Mouse (Mus musculus): ENCODE data around the gene Card6. TPM values are rescaled to one million over a fixed set of nuclear protein-coding genes. Genes with fewer than 3 reads are reported as not detected.

Gene Card6
- polyA plus RNA-seq, 1 experiment from 2014 or later: 1.4 TPM

- no peak overlapping the region for H3K9ac ChIP-seq (ENCODE audit: low read length)
- ATAC-seq (replicated peaks; ENCODE audit: low FRiP score, low TSS enrichment, low read depth) (no peak), DNase-seq (ENCODE audit: low spot score) (no peak)
- H3K36me3 ChIP-seq (ENCODE audit: control insufficient read depth, insufficient read depth, low read length): peaks cover 67% of the 10 kb centered on the region
- no peak overlapping the region for H3K27ac ChIP-seq (ENCODE audit: low read depth)
- no peak overlapping the region for H3K4me3 ChIP-seq (ENCODE audit: low read depth, low read length)
- H3K4me1 ChIP-seq (replicated peaks; ENCODE audit: control insufficient read depth, insufficient read depth, low read length): peaks cover 13% of the 10 kb centered on the region
- no peak overlapping the region for H3K4me2 ChIP-seq (ENCODE audit: low read length)
- H3K9me3 ChIP-seq (ENCODE audit: control insufficient read depth, low read length): no peaks in the 10 kb centered on the region
- no peaks in the 10 kb centered on the region for H3K27me3 ChIP-seq (replicated peaks; ENCODE audit: control insufficient read depth, insufficient read depth, low read length)
- 92% methylated on average over 12 of the region's 12 CpGs for WGBS
Measured at GRCm38 (mm10) chr15:5121535-5122313, 13.4 kb upstream of the Card6 start.

GRCm38 (mm10) chr15:5119707-5120106, 11.4 kb upstream of the Card6 start:
- H3K27ac ChIP-seq (ENCODE audit: low read depth): no peak overlapping the region
- H3K9me3 ChIP-seq (ENCODE audit: control insufficient read depth, low read length): no peaks in the 10 kb centered on the region
- peaks cover 15% of the 10 kb centered on the region for H3K4me1 ChIP-seq (replicated peaks; ENCODE audit: control insufficient read depth, insufficient read depth, low read length)
- no peak overlapping the region for H3K4me3 ChIP-seq (ENCODE audit: low read depth, low read length)
- no peak overlapping the region for H3K9ac ChIP-seq (ENCODE audit: low read length)
- DNase-seq (ENCODE audit: low spot score): no peak
- no peak overlapping the region for H3K4me2 ChIP-seq (ENCODE audit: low read length)
- H3K36me3 ChIP-seq (ENCODE audit: control insufficient read depth, insufficient read depth, low read length): peaks cover 65% of the 10 kb centered on the region
- no peaks in the 10 kb centered on the region for H3K27me3 ChIP-seq (replicated peaks; ENCODE audit: control insufficient read depth, insufficient read depth, low read length)
- 94% methylated on average over 2 of the region's 2 CpGs for WGBS
- no peak for ATAC-seq (replicated peaks; ENCODE audit: low FRiP score, low TSS enrichment, low read depth)

- ATAC-seq (replicated peaks; ENCODE audit: low FRiP score, low TSS enrichment, low read depth): no peak
- Histone ChIP-seq H3K4me3 (ENCODE audit: low read depth, low read length) (no peak overlapping the region), H3K36me3 (ENCODE audit: control insufficient read depth, insufficient read depth, low read length) (peaks cover 60% of the 10 kb centered on the region)
Measured at GRCm38 (mm10) chr15:5119192-5119591, 10.9 kb upstream of the Card6 start.

GRCm38 (mm10) chr15:5118626-5119025, 10.3 kb upstream of the Card6 start:
- Histone ChIP-seq H3K9ac (ENCODE audit: low read length) (no peak overlapping the region), H3K4me2 (ENCODE audit: low read length) (no peak overlapping the region), H3K27me3 (replicated peaks; ENCODE audit: control insufficient read depth, insufficient read depth, low read length) (no peaks in the 10 kb centered on the region), H3K4me1 (replicated peaks; ENCODE audit: control insufficient read depth, insufficient read depth, low read length) (peaks cover 16% of the 10 kb centered on the region), H3K27ac (ENCODE audit: low read depth) (no peak overlapping the region), H3K9me3 (ENCODE audit: control insufficient read depth, low read length) (no peaks in the 10 kb centered on the region), H3K4me3 (ENCODE audit: low read depth, low read length) (no peak overlapping the region), H3K36me3 (ENCODE audit: control insufficient read depth, insufficient read depth, low read length) (peaks cover 58% of the 10 kb centered on the region)
- 92% methylated on average over 9 of the region's 9 CpGs for WGBS
- DNase-seq (ENCODE audit: low spot score): no peak
- no peak for ATAC-seq (replicated peaks; ENCODE audit: low FRiP score, low TSS enrichment, low read depth)

More at GRCm38 (mm10) chr15:5119192-5119591, 10.9 kb upstream of the Card6 start:
- Histone ChIP-seq H3K4me1 (replicated peaks; ENCODE audit: control insufficient read depth, insufficient read depth, low read length) (peaks cover 16% of the 10 kb centered on the region), H3K9me3 (ENCODE audit: control insufficient read depth, low read length) (no peaks in the 10 kb centered on the region), H3K4me2 (ENCODE audit: low read length) (no peak overlapping the region), H3K27ac (ENCODE audit: low read depth) (no peak overlapping the region), H3K27me3 (replicated peaks; ENCODE audit: control insufficient read depth, insufficient read depth, low read length) (no peaks in the 10 kb centered on the region), H3K9ac (ENCODE audit: low read length) (no peak overlapping the region)
- WGBS: 84% methylated on average over 2 of the region's 2 CpGs
- DNase-seq (ENCODE audit: low spot score): no peak

- ATAC-seq (replicated peaks; ENCODE audit: low FRiP score, low TSS enrichment, low read depth) (no peak), DNase-seq (ENCODE audit: low spot score) (no peak)
- peak overlapping the region; percentile 92 for H3K9ac ChIP-seq (ENCODE audit: low read length)
- peak overlapping the region; percentile 89 for H3K4me2 ChIP-seq (ENCODE audit: low read length)
- peak overlapping the region; percentile 89 for H3K27ac ChIP-seq (ENCODE audit: low read depth)
- H3K4me1 ChIP-seq (replicated peaks; ENCODE audit: control insufficient read depth, insufficient read depth, low read length): peaks cover 16% of the 10 kb centered on the region
- no peaks in the 10 kb centered on the region for H3K9me3 ChIP-seq (ENCODE audit: control insufficient read depth, low read length)
- 1% methylated on average over 22 of the region's 22 CpGs for WGBS
- H3K27me3 ChIP-seq (replicated peaks; ENCODE audit: control insufficient read depth, insufficient read depth, low read length): no peaks in the 10 kb centered on the region
- peaks cover 47% of the 10 kb centered on the region for H3K36me3 ChIP-seq (ENCODE audit: control insufficient read depth, insufficient read depth, low read length)
- H3K4me3 ChIP-seq (ENCODE audit: low read depth, low read length): peak overlapping the region; percentile 95
Measured at GRCm38 (mm10) chr15:5117031-5117601, 8.8 kb upstream of the Card6 start.

- Histone ChIP-seq H3K4me2 (ENCODE audit: low read length) (peak within 1 kb of the TSS; percentile 89), H3K36me3 (ENCODE audit: control insufficient read depth, insufficient read depth, low read length) (peaks cover 41% of the 10 kb centered on the region), H3K4me1 (replicated peaks; ENCODE audit: control insufficient read depth, insufficient read depth, low read length) (peaks cover 16% of the 10 kb centered on the region), H3K4me3 (ENCODE audit: low read depth, low read length) (peak within 1 kb of the TSS; percentile 95), H3K27ac (ENCODE audit: low read depth) (peak within 1 kb of the TSS; percentile 89), H3K9ac (ENCODE audit: low read length) (peak within 1 kb of the TSS; percentile 92), H3K27me3 (replicated peaks; ENCODE audit: control insufficient read depth, insufficient read depth, low read length) (no peaks in the 10 kb centered on the region), H3K9me3 (ENCODE audit: control insufficient read depth, low read length) (no peaks in the 10 kb centered on the region)
- ATAC-seq (replicated peaks; ENCODE audit: low FRiP score, low TSS enrichment, low read depth): peak; percentile 98
- under 1% methylated on average over 54 of the region's 55 CpGs for WGBS
- DNase-seq (ENCODE audit: low spot score): peak; percentile 98
Measured at GRCm38 (mm10) chr15:5116270-5117030, 8.1 kb upstream of the Card6 start, which contains the start of gene Rpl37. TSS of gene Rpl37 (plus strand) at chr15:5116645.

- 62% methylated on average over 8 of the region's 8 CpGs for WGBS
- peak overlapping the region; percentile 65 for H3K4me2 ChIP-seq (ENCODE audit: low read length)
- H3K36me3 ChIP-seq (ENCODE audit: control insufficient read depth, insufficient read depth, low read length): peaks cover 30% of the 10 kb centered on the region
- H3K4me1 ChIP-seq (replicated peaks; ENCODE audit: control insufficient read depth, insufficient read depth, low read length): peaks cover 16% of the 10 kb centered on the region
- H3K27ac ChIP-seq (ENCODE audit: low read depth): peak overlapping the region; percentile 89
- no peaks in the 10 kb centered on the region for H3K9me3 ChIP-seq (ENCODE audit: control insufficient read depth, low read length)
- peak overlapping the region; percentile 95 for H3K4me3 ChIP-seq (ENCODE audit: low read depth, low read length)
- DNase-seq (ENCODE audit: low spot score) (peak; percentile 50), ATAC-seq (replicated peaks; ENCODE audit: low FRiP score, low TSS enrichment, low read depth) (no peak)
- no peaks in the 10 kb centered on the region for H3K27me3 ChIP-seq (replicated peaks; ENCODE audit: control insufficient read depth, insufficient read depth, low read length)
- H3K9ac ChIP-seq (ENCODE audit: low read length): peak overlapping the region; percentile 60
Measured at GRCm38 (mm10) chr15:5115173-5115572, 6.8 kb upstream of the Card6 start.

GRCm38 (mm10) chr15:5112651-5113050, 4.3 kb upstream of the Card6 start:
- Histone ChIP-seq H3K36me3 (ENCODE audit: control insufficient read depth, insufficient read depth, low read length) (peaks cover 4% of the 10 kb centered on the region), H3K27ac (ENCODE audit: low read depth) (no peak overlapping the region), H3K9ac (ENCODE audit: low read length) (no peak overlapping the region), H3K9me3 (ENCODE audit: control insufficient read depth, low read length) (no peaks in the 10 kb centered on the region), H3K4me3 (ENCODE audit: low read depth, low read length) (no peak overlapping the region), H3K27me3 (replicated peaks; ENCODE audit: control insufficient read depth, insufficient read depth, low read length) (no peaks in the 10 kb centered on the region), H3K4me1 (replicated peaks; ENCODE audit: control insufficient read depth, insufficient read depth, low read length) (peaks cover 6% of the 10 kb centered on the region; the same call in 1 of the 2 replicates), H3K4me2 (ENCODE audit: low read length) (no peak overlapping the region)
- DNase-seq (ENCODE audit: low spot score) (peak; percentile 21), ATAC-seq (replicated peaks; ENCODE audit: low FRiP score, low TSS enrichment, low read depth) (no peak)
- WGBS: 77% methylated on average over 3 of the region's 3 CpGs
